Mouse (Mus musculus) urinary bladder, adult 18-20 months (tissue): ENCODE results near the gene Slc22a13.

Source experiments
- DNase-seq, 2 experiments: peaks; one replicate each; pipeline ENCODE4 v3.0.0; 2022; ENCODE audit warnings: low spot score in 2 of 2, mixed read lengths in 2 of 2

The Slc22a13 gene

DNA sequence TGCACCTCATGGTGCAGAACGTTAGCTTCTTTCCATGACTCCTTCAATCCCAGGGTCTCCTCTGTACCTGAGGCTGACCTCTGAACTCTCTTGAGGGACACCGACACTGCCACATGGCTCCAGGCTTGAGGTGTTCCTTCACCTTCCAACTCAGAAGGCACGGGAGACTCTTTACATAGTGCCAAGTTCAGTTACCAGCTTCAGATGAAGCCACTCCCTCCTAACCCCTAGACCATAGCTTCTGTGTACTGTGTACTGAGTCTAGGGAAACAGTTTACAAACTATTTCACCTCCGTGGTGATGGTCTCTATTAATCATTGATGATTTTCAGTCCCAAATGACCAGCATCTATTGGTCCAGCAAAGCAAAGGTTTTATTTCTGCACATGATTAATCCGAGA, 7.2 kb downstream of the Slc22a13 start:
- no peak for DNase-seq

DNA sequence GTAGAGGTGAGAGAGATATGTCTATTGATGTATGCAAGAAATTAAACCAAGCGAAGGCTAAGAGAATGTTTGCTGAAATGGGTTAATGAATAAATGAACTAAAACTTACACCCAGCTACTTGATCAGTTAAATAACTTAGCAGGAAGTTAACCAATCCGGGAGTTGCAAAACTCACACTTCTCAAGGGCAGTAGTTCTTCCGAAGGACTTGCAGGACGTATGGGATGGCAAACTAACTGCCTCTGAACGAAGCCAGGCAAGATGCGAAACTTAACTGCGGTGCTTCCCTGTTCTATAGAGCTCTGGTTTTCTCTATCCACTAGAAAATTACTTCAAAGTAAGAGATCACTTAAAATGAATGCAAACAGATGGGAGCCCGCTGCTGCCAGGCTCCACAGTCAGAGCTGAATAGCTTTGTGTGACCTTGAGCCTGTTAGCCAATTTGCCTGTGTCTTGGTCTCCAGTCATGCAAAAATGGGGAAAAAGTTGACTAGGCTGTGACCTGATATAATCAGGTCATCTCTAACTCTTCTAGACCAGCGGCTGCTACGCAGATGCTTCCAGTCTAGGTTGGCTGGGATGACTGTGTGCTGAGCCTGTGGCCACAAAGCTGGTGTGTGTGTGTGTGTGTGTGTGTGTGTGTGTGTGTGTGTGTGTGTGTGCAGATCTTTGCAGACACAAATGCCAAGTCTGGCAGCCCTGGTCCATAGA, 9.6 kb downstream of the Slc22a13 start:
- DNase-seq: no peak

DNA sequence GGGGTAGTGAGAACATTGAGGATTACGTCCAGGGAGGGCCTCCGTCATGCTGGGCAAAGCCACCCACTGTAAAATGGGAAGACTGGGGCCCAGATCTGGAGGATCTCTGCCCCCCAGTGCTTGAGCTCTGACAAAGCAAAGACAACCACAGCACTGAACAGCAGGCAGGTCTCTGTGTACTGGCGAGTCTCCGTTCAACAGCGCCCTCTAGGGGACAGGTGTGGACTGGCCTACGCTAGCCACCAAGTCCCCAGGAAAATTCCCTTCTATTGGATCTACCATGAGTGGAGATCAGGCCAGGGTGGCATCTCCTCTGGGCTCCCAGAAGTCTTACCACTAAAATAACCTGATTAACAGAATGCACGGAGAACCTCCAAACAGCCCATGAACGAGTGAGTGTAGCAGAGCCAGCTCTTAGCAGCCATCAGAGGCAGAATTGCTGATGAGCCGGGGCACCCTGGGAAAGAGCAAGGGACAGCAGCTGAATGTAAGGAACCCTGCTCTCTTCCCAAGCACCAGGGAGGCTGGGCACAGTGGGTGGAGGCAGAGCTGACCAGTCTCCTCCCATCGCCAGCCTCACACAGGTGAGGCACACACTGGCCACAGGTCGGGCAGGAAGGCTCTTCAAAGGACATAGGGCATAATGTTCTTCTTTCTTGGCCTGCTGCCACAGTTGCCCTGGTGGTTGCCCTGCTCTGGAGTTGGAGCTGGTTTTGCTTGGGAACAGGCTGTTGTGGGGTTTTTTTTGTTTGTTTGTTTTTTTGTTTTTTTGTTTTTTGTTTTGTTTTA, 16.5 kb downstream of the Slc22a13 start:
- DNase-seq: peak; percentile 67 to 73

DNA sequence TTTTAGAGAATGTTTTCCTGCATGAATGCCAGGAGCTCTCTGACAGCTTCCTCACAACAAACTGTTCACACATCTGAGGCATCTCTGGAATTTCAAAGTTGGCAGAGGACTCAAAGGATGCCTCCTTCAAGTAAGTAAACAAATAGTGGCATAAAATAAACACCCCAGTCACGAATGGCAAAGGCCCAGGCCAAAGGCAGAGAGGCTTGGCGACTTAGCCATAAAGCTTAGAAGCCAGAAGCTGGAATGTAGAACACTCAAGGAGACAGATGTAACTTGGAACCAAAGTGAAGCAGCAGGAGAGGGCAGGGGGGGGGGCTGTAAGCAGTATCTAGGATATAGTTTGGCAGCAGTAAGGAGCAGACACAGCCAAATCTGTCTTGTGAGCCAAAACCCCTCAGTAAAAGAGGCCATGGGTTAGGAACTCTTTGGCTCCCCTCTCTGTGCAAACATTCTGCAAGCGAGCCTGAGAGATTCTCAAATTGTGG, 27.6 kb downstream of the Slc22a13 start:
- DNase-seq: peak in 1 of 2 experiments; percentile 33

DNA sequence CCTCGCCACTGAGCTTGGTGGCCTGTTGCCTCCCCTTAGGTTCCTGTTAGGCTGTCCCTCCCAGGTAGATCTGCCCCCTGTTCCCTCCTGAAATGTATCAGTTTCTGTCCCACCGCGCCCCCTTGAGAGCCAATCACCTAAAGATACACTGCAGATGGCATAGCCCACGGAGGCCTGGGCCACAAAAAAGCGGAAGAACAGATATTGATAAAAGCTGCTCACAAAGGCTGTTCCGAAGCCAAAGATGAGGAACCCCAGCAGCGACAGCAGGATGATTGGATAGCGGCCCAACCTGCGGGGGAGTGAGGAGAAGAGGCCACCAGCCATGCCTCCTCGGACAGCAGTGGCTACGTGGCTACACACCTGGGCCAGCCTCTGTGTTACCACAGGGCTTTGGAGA, 29.6 kb downstream of the Slc22a13 start:
- no peak for DNase-seq

DNA sequence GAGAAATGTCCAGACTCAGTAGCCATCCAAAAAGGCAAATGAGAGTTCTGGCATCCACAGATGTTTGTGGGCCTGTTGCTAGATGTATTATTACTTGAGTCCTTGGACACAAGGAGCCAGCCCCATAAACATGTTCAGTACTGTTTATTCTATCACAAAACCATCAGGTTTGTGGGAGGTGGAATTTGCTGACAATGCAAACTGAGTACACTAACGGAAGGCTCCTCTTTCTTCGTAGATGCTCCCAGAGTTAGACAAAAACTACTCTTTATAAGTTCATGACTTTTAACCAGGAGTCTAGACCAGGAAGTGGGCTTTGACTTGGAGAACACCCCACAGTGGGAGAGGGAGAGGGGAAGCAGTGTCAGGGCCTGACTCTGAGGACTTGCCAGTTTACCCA, 41.3 kb downstream of the Slc22a13 start:
- no peak for DNase-seq

DNA sequence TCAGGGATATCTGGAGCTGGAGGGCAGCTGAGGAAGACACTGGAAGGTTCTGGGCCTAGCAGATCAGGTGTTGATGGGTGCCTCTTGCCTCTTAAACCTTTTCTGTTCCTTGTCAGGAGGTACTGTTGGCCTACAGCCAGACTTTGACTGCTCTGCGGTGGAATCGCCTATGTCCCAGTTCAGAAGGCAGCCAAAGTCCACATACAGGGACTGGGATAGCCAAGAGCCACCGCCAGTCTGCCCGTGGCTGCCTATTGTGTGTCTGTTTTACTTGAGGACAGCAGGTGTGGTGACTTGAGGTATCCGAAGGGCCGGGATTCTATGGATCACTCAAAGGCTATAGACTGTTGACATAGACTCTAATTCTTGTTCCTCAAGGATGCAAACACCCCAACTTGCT, 43.4 kb downstream of the Slc22a13 start:
- DNase-seq: peak in 1 of 2 experiments; percentile 56

DNA sequence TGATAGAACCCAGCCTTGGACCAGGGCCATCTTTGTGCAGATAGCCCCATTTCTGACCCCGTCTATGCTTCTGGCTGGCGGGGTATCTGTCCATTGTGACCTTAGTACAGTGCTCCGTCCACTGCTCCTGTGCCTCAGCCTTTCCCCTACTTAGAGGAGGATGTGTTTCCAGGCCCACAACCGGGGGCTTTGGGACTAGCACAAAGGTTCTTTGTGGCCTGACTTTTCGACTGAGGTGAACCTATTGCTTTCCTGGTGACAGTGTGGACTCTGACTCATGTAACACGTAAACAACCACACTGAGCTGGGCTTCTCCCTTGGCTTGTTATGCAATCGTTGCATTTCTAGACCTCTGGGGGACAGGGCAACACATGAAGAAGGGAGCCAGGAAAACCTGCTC, 44.2 kb downstream of the Slc22a13 start:
- DNase-seq: peak; percentile 51 to 53

DNA sequence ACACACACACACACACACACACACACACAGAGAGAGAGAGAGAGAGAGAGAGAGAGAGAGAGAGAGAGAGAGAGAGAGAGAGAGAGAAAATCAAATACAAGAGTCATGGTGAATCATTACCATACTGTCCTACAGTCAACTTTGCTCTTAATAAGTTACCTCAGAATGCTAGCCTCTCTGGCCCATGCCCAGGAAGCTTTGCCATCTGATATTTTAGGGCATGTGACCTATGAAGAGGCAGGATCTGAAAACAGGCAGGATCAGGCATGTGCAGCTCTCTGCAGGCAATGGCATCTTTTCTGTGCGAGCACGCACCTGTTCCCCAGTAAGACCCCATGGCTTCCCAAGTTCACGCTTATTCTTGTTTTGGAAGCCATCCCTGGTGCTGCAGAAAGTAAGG, 48.2 kb downstream of the Slc22a13 start:
- DNase-seq: peak; percentile 60 to 71

DNA sequence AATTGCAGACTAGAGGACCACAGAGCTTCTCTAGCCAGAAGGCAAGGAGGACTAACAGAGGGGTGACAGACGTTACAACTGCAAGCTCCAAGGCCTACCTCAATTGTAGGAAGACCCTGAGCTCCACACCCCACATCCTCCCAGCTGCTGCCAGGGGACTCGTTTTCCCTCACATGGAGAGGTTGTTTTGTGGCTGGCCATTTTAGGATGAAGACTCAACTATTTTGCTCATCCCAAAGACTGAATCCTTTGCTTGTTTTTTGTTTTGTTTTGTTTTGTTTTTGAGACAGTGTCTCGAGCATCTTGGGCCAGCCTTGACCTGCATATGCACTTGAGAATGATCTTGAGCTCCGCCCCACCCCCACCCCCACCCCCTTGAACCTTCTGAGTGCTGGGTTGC, 50.0 kb downstream of the Slc22a13 start, which contains the start of gene Gm47289:
Gm47289 (plus strand) TSS at position 301 of the 400 bp plus-strand sequence.
- DNase-seq: no peak

DNA sequence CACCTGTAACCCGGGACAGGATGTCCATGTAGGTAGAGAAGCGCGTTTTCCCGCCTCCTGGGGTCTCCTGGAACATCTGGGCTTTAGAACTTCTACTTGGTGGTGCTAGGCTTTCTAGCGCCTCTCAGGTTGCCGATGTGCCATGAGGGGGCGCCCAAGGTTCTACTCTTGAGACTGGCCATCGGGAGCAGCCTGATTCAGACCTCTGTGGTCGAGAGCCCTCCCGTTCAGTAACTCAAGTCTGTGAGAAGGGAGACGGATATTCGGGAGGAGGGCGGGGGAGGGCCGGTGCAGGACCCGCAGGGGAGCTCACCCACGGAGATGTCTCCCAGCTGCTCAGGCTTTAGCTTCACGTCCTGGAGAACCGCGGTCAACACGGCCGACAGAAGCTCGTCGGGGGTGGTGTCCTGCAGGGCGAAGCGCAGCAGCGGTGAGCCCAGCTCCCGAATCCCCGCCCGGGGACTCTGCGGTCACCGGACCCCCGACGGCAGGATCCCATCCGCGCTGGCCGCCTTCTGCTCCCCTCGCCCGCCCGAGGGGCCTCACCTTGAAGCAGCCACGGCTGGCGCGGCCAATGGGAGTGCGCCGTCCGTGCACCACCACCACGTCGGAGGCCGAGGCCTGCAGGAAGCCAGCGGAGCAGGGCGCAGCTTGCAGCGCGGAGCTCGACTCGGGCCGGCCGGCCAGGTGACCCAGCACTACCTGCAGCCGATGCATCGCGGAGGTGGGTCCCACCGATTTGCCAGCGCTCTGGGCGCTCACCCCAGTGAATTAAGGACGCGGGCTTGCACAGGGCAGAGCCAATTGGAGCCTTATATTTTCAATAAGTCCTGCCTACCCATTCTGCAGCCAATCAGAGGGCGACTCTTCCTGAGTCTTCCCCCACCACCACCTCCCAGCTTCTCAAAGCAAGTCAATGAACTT, 52.4 kb downstream of the Slc22a13 start, which contains the start of gene Acaa1b:
Acaa1b (minus strand) TSS at position 816 of the 924 bp plus-strand sequence.
- peak; percentile 78 to 87 for DNase-seq

DNA sequence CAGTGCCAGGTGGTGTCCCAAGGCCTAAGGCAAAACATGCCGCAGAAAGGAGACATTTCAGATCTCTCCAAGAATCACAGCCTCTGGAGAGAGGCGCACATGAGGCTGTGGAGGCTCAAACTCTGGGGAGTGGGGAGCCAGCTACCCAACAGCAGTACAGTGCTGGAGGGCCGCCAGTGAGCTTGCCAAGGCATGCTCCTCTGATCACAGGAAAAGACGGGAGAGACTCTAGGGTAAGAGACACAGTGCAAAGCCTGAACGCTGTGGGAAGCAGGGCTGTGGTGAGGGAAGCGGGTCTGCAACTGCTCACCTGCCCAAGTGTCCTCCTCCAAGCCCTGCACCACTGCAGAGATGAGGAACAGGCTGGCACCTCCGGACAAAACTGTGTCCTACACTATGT, 53.1 kb downstream of the Slc22a13 start:
- peak in 1 of 2 experiments; percentile 49 for DNase-seq

DNA sequence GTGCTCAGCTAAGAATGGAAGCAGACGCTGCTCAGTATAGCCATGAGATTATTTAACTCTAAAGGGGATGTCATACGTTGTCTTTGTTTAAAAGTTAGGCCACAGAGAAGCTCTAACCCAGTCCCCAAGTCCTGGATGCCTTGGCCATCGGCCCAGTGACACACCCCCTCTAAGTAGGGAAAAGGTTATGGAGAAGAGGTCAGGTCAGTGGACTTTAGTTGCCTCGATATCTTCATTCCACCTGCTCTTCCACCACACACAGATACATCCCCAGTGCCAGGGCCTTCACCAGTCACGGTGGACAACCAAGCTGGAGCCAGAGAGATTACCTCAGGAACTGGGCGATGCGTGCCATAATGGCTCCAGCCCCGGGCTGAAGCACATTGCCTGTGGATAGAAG, 53.5 kb downstream of the Slc22a13 start:
- no peak for DNase-seq

DNA sequence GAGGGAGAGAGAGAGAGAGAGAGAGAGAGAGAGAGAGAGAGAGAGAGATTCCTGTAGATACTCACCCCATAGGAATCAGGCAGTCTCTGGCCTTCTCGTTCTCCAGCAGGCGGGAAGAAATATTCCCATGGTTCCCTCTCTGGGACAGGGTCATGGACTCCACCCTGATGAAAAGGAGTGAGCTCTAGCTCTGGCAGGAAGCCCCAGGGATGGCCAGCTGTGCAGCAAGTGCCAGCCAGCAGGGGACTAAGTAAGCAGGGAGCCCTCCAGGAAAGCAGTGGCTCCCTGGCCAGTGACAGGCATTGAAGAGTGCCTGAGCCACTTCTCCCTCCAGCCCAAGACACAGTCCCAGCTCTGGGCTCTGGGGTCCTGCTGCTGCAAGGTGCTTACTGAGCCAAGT, 57.1 kb downstream of the Slc22a13 start:
- no peak for DNase-seq

DNA sequence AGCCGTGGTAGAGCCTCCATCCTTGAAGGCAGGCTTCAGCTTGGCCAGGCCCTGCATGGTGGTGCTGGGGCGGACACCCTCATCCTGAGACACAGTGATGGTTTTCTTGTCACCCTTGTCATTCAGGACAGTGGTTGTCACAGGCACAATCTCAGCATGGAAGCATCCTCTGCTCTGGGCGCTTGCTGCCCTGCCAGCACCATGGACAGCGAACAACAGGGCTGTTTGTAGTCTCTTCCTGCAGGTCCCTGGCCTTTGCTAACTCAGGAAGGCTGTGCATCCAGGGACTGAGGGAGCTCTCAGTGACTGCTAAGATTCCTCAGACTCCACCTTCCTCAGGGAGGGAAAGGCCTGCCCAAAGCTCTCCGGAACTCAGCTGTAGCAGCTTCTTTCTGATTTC, 59.3 kb downstream of the Slc22a13 start:
- no peak for DNase-seq

DNA sequence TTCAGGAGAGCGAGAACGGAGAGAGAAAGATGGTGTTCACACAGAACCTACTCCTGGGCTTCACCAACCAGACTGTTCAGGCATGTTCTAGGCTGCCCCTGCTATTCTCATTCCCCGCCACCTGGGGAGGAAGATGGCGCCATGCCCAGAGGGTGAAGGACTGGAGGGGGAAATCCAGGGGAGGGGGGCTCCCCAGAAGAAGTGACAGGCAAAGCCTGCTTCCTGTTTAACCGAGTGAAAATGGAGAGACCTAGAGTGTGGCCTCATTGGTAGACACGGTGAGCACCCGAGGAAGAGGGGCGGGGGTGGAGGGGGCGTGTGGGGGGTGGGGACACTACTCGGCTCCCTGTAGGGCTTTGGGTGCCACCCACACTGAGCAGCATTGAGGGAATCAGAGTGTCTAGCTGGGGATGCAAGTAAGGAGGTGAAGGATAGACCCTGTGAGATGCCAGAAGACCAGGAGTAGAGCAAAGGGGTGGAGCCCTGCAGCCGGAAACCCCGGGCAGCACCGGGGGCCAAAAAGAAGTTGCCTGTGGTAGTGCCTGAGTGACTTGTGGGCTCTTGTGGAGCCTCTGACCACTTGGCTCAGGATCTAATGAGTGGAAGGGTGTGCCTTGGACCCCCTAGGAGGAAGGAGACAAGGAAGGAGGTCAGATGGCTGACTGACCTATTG, 62.7 kb downstream of the Slc22a13 start:
- no peak for DNase-seq

DNA sequence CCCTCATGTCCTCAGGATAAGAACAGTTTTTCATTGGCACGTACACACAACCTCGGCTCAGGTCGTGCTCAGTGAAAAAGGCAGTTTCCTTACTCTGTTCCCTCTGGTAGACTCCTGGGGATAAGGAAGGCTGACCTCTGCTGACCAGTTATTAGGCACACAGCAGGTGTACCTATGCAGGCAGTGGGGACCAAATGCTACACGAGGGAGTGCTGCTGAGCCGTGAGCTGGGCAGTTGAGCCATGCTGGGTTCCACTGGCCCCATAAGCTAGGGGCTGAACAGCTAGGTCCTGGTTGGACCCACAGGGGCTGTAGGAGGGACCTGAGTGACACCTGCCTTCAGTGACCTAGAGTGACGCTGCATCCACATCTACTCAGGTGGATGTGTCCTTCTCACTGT, 63.3 kb downstream of the Slc22a13 start:
- no peak for DNase-seq

DNA sequence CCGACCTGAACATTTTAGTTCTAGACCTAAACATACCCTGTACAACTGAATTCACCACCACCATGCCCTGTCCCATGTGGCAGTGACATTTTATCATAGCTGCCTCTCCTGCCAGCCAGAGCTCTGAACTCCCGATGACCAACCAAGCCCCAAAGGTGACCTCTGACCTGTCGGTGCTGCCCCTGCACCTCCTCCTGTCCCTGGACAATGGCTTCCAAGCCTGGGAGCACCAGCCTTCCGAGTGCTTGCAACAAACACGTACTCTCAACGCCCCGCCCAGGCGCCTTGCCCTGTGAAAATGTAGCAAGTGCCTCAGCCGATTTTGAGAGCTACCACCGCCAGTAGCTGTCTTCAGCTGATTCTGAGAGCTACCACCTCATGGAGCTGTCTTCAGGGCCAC, 63.8 kb downstream of the Slc22a13 start:
- no peak for DNase-seq

DNA sequence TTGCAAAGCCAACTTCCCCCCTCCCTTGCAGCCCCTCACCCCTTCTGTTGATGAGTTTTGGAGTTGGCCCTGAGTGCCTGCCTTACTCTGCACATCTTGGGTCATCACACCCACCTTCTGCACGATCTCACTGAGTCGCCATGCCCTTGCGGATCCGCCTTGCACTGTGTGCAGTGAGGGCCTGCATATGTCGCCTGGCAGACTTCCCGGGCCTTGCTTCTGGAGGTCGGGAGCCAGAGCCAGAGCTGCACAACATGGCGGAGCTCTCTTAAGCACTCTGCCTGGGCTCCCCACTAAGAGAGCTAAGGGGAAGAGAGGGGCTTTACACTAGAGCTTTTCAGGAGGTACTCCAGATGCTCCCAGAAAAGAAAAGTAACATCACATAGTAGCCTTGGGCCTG, 64.2 kb downstream of the Slc22a13 start:
- no peak for DNase-seq

DNA sequence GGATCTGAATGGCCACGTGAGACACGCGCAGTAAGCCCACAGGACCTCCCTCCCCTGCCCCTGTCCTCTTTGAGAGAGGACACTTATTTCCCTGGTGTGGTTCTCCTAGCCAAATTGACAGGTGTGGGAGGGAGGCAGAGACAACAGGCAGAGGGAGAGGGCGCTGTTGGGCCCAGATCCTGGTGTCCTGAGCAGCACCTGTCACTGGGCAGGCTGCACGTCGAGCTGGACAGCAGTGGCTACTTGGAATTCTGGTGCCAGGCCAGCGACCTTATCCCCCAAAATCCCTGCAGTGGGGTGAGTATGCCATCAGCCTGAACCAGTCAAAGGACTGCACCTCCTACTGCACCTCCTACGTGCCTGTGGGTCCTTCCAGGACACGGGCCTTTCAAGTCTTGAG, 65.5 kb downstream of the Slc22a13 start:
- DNase-seq: no peak
